Mouse (Mus musculus) neural tube, embryonic 13.5 days (tissue): Measurements from ENCODE around the gene Slc25a26. TPM values are rescaled to one million over a fixed set of nuclear protein-coding genes. Genes with fewer than 3 reads are reported as not detected.
A peak's percentile ranks its signal among the peaks of the same experiment; 100 is the strongest.

Source experiments
- ATAC-seq: fragments of 200-750 bp; cut with Nextera tagmentation; 2 replicates; pipeline ENCODE4 v1.8.0; 2017; ENCODE audit warnings: low read depth, mild to moderate bottlenecking, moderate TSS enrichment, moderate library complexity
- H3K27ac ChIP-seq: fragments of 300-500 bp; sonication (generic); replicated peaks from 2 replicates; pipeline ENCODE4 v1.5.1; 2015; ENCODE audit warnings: moderate library complexity, mild to moderate bottlenecking, inconsistent platforms
- H3K27me3 ChIP-seq: fragments of 300-500 bp; sonication (generic); 2 replicates; pipeline ENCODE4 v1.6.1; 2015; ENCODE audit warnings: mild to moderate bottlenecking, inconsistent platforms
- H3K36me3 ChIP-seq: fragments of 300-500 bp; sonication (generic); 2 replicates; pipeline ENCODE4 v1.6.1; 2015; ENCODE audit warnings: mild to moderate bottlenecking, inconsistent platforms
- H3K4me1 ChIP-seq: fragments of 300-500 bp; sonication (generic); replicated peaks from 2 replicates; pipeline ENCODE4 v1.6.1; 2015; ENCODE audit warnings: inconsistent platforms
- H3K4me2 ChIP-seq: fragments of 300-500 bp; sonication (generic); 2 replicates; pipeline ENCODE4 v1.6.1; 2015; ENCODE audit warnings: inconsistent platforms, mild to moderate bottlenecking, moderate library complexity
- H3K4me3 ChIP-seq: fragments of 300-500 bp; sonication (generic); 2 replicates; pipeline ENCODE4 v1.5.1; 2015; ENCODE audit warnings: mild to moderate bottlenecking, inconsistent platforms
- H3K9ac ChIP-seq: fragments of 300-500 bp; sonication (generic); 2 replicates; pipeline ENCODE4 v1.6.1; 2015; ENCODE audit warnings: moderate library complexity, mild to moderate bottlenecking, inconsistent platforms
- H3K9me3 ChIP-seq: fragments of 300-500 bp; sonication (generic); 2 replicates; pipeline ENCODE4 v1.6.1; 2016; ENCODE audit warnings: inconsistent platforms
- WGBS: fragments of 180-500 bp; shearing (Covaris S2); methylation state at CpG from one replicate; pipeline ENCODE4 v1.1.7; 2015; 5-methylcytosine and 5-hydroxymethylcytosine counted together
- polyA plus RNA-seq: library from polyadenylated mRNA; unstranded; fragments of >200 nt; fragmentation: Nextera tagmentation; extraction: Ambion mirVana; gene quantifications from 2 replicates; pipeline ENCODE4 v1.2.1, GENCODE M21; 2015

Gene Slc25a26
- polyA plus RNA-seq = 8.1 and 8.7 TPM in 2 replicates

DNA sequence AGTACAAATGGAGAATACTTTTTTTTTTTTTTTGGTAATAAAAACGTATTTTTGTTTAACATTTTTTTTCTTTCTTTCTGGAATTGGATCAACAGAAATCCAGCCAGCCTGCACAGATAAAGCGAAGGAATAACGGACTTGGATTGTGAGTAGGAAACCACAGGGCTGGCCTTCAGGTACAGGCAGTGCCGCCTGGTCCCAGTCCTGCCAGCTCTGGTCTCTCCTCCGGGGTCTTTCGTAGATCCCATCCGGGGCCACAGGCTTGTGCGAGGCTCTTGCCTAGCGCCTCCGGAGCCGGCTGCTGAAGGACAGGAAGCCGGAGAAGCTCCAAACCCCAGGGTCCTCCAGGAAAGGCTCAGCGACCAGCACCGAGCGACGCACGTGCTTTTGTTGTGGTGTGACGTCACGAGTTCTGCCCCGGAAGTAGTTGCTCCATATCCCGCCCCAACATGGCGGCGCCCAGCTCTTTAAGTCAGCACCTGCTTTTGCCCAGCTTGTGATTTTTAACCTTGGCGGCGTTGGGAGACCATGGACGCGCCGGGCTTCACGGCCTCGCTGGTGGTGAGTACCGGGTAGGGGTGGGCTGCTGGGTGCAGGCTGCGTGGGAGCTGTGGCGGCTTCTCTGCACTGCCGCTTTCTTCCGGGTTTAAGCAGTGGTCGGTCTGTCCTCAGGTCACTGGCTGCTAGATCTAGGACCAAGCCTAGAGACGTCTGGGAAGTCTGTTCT is at the start of gene Slc25a26:
Slc25a26 (plus strand) TSS at position 435 of the 727 bp plus-strand sequence.
- Histone ChIP-seq H3K4me2 (peak within 1 kb of the TSS; percentile 86), H3K27me3 (0 out of 2 replicates have a peak, but pooled peaks cover 6% of the 10 kb centered on the region), H3K4me3 (peak within 1 kb of the TSS; percentile 67), H3K27ac (peak within 1 kb of the TSS; percentile 59; the same call in 1 of the 2 replicates), H3K4me1 (peaks cover 14% of the 10 kb centered on the region), H3K36me3 (no peaks in the 10 kb centered on the region), H3K9ac (peak within 1 kb of the TSS; percentile 67), H3K9me3 (no peaks in the 10 kb centered on the region)
- 1% methylated on average over 37 of the region's 37 CpGs for WGBS
- ATAC-seq = peak; percentile 97

DNA sequence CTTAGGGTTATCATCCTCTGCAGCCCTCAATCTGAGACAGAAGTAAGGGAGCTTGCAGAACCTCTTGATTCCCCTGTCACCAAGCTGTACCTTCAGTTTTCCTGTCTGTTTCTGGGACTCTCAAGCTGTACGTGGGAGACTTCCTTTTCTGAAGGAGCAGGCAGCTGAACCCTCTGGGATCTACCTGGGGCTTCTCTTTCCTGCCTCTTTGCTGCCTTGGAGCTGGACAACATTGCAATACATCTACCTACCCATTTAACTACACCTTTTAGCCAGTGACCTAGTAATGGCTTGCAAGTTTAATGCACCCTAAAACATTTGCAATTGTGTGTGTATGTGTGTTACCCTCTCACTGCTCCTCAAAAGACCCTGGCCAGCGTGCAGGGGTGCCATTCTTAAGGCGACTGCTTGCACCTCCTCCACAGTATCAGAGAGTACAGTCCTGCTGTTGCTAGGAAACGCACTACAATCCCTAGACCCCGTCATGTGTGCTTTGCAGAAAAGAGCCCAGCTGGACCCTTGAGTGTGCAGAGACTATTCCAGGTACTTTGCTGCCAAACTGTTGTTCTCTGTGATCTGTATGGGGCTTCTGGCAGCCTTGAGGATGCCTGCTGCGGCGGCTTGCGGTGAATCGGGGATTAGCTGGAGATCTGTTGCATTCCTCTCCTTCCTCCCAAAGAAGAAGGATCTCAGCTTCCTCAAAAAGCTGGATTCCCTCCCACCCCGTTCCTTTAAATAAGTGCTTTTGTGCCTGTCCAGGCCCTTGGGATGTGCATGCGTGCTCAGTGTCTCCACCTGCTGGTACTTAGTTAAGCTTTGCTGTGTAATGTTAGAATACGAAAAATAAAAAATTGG is 35.9 kb upstream of the Slc25a26 start:
- Histone ChIP-seq H3K4me2 (peak overlapping the region; percentile 50), H3K9ac (peak overlapping the region; percentile 49; the same call in 1 of the 2 replicates), H3K4me3 (peak overlapping the region; percentile 21), H3K9me3 (no peaks in the 10 kb centered on the region), H3K27ac (0 out of 2 replicates have a peak overlapping the region, but pooled peaks have one; percentile 1), H3K4me1 (peaks cover 12% of the 10 kb centered on the region), H3K27me3 (no peaks in the 10 kb centered on the region; the same call in 1 of the 2 replicates), H3K36me3 (no peaks in the 10 kb centered on the region)
- 12% methylated on average over 12 of the region's 12 CpGs for WGBS
- ATAC-seq = peak; percentile 93

DNA sequence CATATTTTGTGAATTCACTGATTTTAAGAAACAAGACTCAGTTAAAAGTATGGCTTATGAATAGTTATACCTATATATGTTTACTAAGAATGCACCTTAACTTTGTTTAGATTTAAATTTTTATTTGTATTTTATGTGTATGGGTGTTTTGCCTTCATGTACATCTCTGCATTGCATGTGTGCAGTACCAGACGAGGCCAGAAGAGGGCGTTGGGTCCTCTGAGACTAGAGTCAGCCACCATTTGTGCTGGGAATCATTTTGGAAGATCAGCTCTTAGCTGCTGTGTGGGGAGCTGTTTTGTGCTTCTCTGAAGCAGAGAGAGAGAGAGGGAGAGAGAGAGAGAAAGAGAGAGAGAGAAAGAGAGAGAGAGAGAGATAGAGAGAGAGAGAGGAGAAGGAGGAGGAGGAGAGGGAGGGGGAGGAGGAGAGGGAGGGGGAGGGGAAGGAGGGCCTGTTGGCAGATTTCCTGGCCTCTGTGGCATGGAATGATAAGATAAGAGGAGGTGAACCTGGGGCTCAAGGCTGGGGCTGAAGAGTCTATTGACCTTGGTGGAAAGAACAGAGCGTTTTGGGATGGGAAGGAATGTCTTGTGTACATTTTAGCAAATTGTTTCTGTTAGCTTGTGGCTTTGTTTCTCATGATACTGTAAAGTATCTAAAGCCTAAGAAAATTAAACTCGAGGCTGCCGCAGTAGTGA is 33.5 kb upstream of the Slc25a26 start:
- no peak for ATAC-seq
- no peak overlapping the region for H3K9ac ChIP-seq
- no peaks in the 10 kb centered on the region for H3K36me3 ChIP-seq
- no peak overlapping the region for H3K4me3 ChIP-seq
- no peak overlapping the region for H3K4me2 ChIP-seq
- H3K27ac ChIP-seq = no peak overlapping the region
- H3K4me1 ChIP-seq = peaks cover 12% of the 10 kb centered on the region
- 62% methylated on average over 5 of the region's 5 CpGs for WGBS
- no peaks in the 10 kb centered on the region for H3K9me3 ChIP-seq
- H3K27me3 ChIP-seq = no peaks in the 10 kb centered on the region; the same call in 1 of the 2 replicates

DNA sequence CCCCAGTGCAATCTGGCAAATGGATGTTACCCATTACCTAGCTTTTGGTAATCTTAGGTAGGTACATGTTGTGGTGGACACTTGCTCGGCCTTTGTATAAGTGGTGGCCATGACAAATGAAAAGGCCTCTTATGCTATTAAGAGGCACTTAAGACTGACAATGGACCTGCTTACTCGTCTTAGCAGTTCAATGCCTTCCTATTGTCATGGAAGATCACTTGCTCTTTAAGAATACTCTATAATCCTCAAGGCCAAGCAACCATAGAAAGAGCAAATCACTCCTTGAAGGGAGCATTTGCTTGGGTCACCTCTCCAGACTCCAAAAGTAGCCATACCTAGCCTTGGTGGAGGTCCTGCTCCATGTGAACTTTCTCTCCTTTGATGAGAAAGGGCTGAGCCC is 7.4 kb upstream of the Slc25a26 start:
- Histone ChIP-seq H3K36me3 (no peaks in the 10 kb centered on the region), H3K27ac (no peak overlapping the region), H3K4me2 (no peak overlapping the region), H3K9ac (no peak overlapping the region), H3K9me3 (no peaks in the 10 kb centered on the region), H3K27me3 (no peaks in the 10 kb centered on the region), H3K4me1 (no peaks in the 10 kb centered on the region), H3K4me3 (no peak overlapping the region)
- WGBS = 64% methylated on average over 2 of the region's 2 CpGs
- no peak for ATAC-seq

DNA sequence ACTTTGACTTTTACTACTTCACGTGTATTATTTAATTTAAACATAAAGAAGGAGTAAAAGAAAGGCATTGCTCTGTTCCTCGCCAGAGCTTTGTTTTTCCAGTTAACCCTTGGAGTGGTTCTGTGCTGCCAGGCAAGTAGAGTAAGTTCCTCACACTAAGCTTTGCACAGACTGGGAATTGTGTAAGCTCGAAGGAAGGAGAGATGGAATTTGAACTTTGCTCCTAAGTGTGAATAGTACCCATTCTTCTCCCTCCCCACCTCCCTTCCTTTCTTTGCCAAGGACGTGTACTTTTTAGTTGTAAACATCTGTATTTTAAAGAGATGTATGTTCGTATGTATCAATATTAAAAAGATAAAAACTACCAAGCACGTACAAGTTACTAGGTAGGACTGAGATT is 3.8 kb downstream of the Slc25a26 start:
- no peak overlapping the region for H3K4me2 ChIP-seq
- H3K9me3 ChIP-seq = no peaks in the 10 kb centered on the region
- 66% methylated on average over 6 of the region's 6 CpGs for WGBS
- H3K27ac ChIP-seq = no peak overlapping the region
- no peaks in the 10 kb centered on the region for H3K36me3 ChIP-seq
- H3K9ac ChIP-seq = no peak overlapping the region
- H3K27me3 ChIP-seq = no peaks in the 10 kb centered on the region
- H3K4me1 ChIP-seq = peaks cover 14% of the 10 kb centered on the region
- H3K4me3 ChIP-seq = no peak overlapping the region
- ATAC-seq = no peak

DNA sequence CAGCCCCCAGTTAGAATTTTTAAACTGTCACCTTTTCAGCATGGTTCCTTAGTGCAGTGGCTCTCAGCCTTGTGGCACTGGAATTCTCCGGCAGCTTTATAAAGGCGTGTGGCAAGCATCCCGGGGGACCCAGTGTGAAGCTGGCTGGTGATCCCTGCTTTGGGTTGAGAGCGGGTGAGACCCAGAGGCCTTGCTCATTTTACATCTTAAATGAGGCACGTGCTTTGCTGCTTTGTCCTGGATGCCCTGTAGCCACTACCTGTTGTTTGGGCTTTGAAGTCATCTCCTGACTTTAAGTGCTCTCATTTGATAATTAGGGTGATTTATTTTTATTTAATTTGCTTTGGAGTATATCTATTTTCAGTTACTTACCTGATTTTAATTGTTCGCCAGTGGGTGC is 7.8 kb downstream of the Slc25a26 start:
- H3K4me3 ChIP-seq = no peak overlapping the region
- no peak overlapping the region for H3K27ac ChIP-seq
- 77% methylated on average over 6 of the region's 6 CpGs for WGBS
- H3K4me2 ChIP-seq = no peak overlapping the region
- no peak overlapping the region for H3K9ac ChIP-seq
- H3K9me3 ChIP-seq = no peaks in the 10 kb centered on the region
- no peaks in the 10 kb centered on the region for H3K36me3 ChIP-seq
- H3K4me1 ChIP-seq = no peaks in the 10 kb centered on the region
- H3K27me3 ChIP-seq = no peaks in the 10 kb centered on the region
- no peak for ATAC-seq

DNA sequence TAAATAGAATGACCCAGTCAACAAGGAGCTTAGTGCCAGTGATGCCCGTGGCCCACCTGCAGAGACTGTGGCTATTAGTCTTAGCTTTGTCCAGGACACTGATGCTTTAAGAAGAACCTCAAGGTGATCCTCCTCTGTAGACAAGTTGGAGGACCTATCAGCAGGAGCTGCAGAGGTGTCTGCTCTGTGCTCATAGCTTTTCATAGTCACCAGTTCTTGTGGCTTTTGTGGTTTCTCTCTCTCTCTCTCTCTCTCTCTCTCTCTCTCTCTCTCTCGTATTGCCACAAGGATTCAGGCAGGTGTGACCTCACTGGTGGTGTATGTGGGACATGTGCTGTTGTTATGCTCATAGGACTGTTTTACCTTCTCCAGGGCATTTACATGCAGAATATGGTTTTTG is 8.7 kb downstream of the Slc25a26 start:
- 79% methylated on average over 2 of the region's 2 CpGs for WGBS
- Histone ChIP-seq H3K9me3 (no peaks in the 10 kb centered on the region), H3K4me3 (no peak overlapping the region), H3K4me1 (no peaks in the 10 kb centered on the region), H3K4me2 (no peak overlapping the region), H3K36me3 (no peaks in the 10 kb centered on the region), H3K9ac (no peak overlapping the region), H3K27ac (no peak overlapping the region), H3K27me3 (no peaks in the 10 kb centered on the region)
- no peak for ATAC-seq

DNA sequence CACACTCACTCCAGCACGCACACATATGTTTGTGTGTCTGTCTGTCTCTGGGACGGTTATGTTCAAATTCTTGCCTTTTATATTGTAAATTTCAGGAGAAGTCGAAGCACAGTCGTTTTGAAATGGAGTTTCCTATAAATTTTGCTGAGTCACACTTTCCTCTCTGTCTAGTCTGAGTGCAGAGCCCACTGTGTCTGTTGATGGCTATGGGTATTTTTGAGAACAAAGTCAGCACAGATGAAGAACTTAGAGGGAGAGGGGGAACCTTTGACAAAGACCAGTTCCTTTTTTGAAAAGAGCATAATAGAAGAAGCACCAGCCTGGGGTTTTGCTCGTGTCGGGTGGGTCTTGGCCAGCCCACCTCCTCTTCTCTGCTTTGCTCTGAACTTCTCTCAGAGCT is 9.1 kb downstream of the Slc25a26 start:
- 79% methylated on average over 6 of the region's 6 CpGs for WGBS
- no peak for ATAC-seq
- Histone ChIP-seq H3K4me1 (no peaks in the 10 kb centered on the region), H3K4me2 (no peak overlapping the region), H3K27me3 (no peaks in the 10 kb centered on the region), H3K9me3 (no peaks in the 10 kb centered on the region), H3K4me3 (no peak overlapping the region), H3K27ac (no peak overlapping the region), H3K9ac (no peak overlapping the region), H3K36me3 (no peaks in the 10 kb centered on the region)

DNA sequence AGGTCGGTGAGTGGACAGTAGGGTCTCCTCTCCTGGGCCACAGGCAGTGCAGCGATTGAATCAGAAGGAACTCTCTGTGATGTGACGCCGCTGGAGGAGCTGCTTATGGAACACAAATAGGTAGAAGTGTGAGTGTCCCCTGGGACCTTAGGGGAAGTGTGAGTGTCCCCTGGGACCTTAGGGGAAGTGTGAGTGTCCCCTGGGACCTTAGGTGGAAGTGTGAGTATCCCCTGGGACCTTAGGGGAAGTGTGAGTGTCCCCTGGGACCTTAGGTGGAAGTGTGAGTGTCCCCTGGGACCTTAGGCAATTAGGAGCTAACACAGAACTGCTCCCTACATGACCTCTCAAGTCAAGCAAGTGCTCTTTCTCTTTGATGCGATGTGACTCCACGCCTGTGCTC is 18.0 kb downstream of the Slc25a26 start:
- Histone ChIP-seq H3K27me3 (no peaks in the 10 kb centered on the region), H3K4me2 (no peak overlapping the region), H3K9me3 (no peaks in the 10 kb centered on the region), H3K9ac (no peak overlapping the region), H3K4me3 (no peak overlapping the region), H3K4me1 (no peaks in the 10 kb centered on the region), H3K27ac (no peak overlapping the region), H3K36me3 (no peaks in the 10 kb centered on the region)
- no peak for ATAC-seq
- WGBS = 97% methylated on average over 6 of the region's 6 CpGs

DNA sequence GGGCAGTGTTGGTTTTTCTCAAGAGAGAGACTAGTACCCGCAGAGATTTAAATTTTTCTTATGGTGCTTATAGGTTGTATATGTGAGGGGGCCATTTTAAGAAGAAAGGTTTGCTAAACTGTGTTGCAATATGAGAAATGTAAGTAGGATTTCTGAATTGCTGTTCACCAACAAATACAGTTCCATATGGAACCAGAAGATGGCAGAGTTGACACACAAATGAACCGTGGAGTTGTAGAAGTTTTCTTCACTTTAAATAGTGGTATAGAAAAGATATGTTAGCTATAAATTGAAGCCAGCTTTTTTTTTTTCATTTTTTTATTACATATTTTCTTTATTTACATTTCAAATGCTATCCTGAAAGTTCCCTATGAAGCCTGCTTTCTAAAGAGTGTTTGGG is 24.2 kb downstream of the Slc25a26 start:
- no peaks in the 10 kb centered on the region for H3K9me3 ChIP-seq
- 36% methylated on average over 2 of the region's 2 CpGs for WGBS
- ATAC-seq = no peak

DNA sequence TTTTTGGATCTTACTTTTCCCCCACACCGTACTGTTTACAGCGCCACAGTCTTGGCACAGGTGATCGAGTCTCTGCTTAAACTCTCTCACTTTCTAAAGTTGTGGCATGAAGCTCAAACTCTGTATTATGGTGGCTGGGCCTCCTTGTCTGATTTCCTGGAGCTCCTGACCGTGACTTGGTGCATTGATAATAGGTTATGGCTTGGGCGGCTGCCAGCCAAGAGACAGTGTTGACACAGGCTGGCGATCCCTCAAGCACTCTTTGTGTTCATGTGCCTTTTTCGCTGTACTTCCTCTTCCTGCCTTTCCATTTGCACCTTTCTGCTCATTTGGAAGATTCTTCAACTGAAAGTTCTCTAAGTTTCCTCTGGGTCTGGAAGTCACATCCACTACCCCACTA is 30.6 kb downstream of the Slc25a26 start:
- no peaks in the 10 kb centered on the region for H3K27me3 ChIP-seq
- 0 out of 2 replicates have a peak, but pooled peaks cover 2% of the 10 kb centered on the region for H3K36me3 ChIP-seq
- no peak overlapping the region for H3K27ac ChIP-seq
- no peak overlapping the region for H3K4me2 ChIP-seq
- ATAC-seq = no peak
- H3K4me1 ChIP-seq = no peaks in the 10 kb centered on the region
- 81% methylated on average over 7 of the region's 7 CpGs for WGBS
- no peak overlapping the region for H3K9ac ChIP-seq
- H3K4me3 ChIP-seq = no peak overlapping the region
- H3K9me3 ChIP-seq = no peaks in the 10 kb centered on the region

More for the DNA sequence above, 24.2 kb downstream of the Slc25a26 start:
- no peaks in the 10 kb centered on the region for H3K36me3 ChIP-seq
- no peak overlapping the region for H3K4me2 ChIP-seq
- H3K9ac ChIP-seq = no peak overlapping the region
- no peaks in the 10 kb centered on the region for H3K27me3 ChIP-seq
- H3K27ac ChIP-seq = no peak overlapping the region
- H3K4me3 ChIP-seq = no peak overlapping the region
- H3K4me1 ChIP-seq = no peaks in the 10 kb centered on the region

DNA sequence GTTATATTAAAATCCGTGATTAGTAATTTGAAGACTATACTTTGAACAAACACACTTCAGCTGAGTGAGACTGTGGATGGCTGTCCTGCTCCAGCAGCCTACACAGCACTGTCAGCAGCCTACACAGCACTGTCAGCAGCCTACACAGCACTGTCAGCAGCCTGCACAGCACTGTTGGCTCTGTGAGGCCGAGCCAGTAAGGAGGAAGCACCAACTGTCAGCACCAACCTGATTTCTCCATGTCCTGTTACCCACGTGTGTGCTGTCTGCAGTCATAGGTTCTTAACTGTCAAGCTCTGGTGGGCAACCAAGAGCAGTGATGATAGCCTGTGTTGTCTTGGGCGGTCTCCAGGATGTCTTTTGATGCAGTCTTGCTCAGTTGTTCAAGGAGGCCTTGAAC is 32.0 kb downstream of the Slc25a26 start:
- H3K27ac ChIP-seq = no peak overlapping the region
- H3K4me1 ChIP-seq = no peaks in the 10 kb centered on the region
- no peaks in the 10 kb centered on the region for H3K27me3 ChIP-seq
- ATAC-seq = no peak
- H3K36me3 ChIP-seq = 0 out of 2 replicates have a peak, but pooled peaks cover 5% of the 10 kb centered on the region
- H3K4me3 ChIP-seq = no peak overlapping the region
- WGBS = 88% methylated on average over 4 of the region's 4 CpGs
- no peak overlapping the region for H3K9ac ChIP-seq
- no peak overlapping the region for H3K4me2 ChIP-seq
- no peaks in the 10 kb centered on the region for H3K9me3 ChIP-seq
